Mouse (Mus musculus): ENCODE results near the gene Hist2h2be. TPM values are rescaled to one million over a fixed set of nuclear protein-coding genes. Genes with fewer than 3 reads are reported as not detected.
"Not testable (repeated sequence)": the region's sequence is repeated elsewhere in the genome, so short reads cannot be mapped to it uniquely, and the experiment has no call there.

Hist2h2be gene
- polyA plus RNA-seq, 1 experiment from 2014 or later = 7.2 TPM

DNA sequence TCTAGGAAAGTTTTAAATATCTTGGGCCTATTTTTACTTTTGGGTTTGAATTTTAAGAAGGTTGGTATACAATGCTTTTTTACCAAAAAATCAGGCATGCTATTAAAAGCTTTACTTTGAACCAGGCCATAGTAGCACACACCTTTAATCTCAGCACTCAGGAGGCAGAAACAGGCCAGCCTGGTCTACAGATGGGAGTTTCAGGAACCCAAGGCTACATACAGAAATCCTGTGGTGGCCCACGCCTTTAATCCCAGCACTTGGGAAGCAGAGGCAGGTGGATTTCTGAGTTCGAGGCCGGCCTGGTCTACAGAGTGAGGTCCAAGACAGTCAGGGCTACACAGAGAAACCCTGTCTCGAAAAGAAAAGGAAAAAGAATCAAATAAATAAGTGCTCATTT is 46.6 kb downstream of the Hist2h2be start:
- Histone ChIP-seq H3K27me3 (ENCODE audit: control insufficient read depth, insufficient read depth, low read length) (no peaks in the 10 kb centered on the region), H3K27ac (replicated peaks; ENCODE audit: low read depth, low read length) (peak overlapping the region; percentile 96; the same call in 1 of the 2 replicates), H3K4me1 (ENCODE audit: control insufficient read depth, insufficient read depth, low read length) (peaks cover 11% of the 10 kb centered on the region), H3K9ac (ENCODE audit: low read length) (no peak overlapping the region), H3K9me3 (ENCODE audit: control insufficient read depth, low read length) (no peaks in the 10 kb centered on the region), H3K36me3 (ENCODE audit: control insufficient read depth, insufficient read depth, low read length) (no peaks in the 10 kb centered on the region), H3K4me2 (ENCODE audit: low read depth, severe bottlenecking) (no peak overlapping the region), H3K4me3 (ENCODE audit: low read depth, low read length) (no peak overlapping the region)
- no peak for ATAC-seq (ENCODE audit: insufficient number of reproducible peaks, low FRiP score, low TSS enrichment, low read depth)
- no peak for DNase-seq (ENCODE audit: low spot score)
- 80% methylated on average over 4 of the region's 4 CpGs for WGBS

DNA sequence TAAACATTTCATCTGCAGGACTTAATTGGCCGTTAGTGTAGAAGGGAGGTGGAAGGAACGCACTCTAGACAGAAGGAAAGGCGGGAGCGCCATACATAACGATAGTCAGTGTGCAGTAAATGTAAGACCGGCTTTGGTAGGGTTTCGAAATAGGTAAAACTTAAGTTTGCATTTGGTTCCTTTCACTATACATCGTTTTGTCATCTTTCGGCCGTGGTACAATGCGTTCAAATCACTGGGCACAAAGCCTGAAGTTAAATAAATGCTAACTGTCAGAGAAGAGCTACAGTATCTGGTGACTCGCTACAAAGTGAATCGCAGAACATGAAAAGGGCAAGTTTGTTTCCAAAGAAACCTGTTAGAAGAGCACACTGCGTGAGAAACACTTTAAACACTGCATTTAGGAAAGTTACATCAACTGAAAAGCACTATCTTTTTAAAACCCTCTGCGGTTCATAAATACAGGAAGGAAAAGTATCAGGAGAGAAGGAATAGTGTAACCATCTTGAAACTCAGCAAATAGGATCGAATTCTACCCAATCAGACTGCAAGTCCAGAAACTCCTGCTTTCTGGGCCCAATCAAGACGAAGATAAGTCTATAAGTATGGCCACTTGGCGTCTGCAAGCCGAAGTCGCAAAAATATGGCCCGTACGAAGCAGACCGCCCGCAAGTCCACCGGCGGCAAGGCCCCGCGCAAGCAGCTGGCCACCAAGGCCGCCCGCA is 47.3 kb downstream of the Hist2h2be start, which contains the start of gene Hist2h3b:
TSS of gene Hist2h3b (plus strand) at position 604 of the 725 bp plus-strand sequence.
- H3K9me3 ChIP-seq (ENCODE audit: control insufficient read depth, low read length) = no peaks in the 10 kb centered on the region
- no peaks in the 10 kb centered on the region for H3K27me3 ChIP-seq (ENCODE audit: control insufficient read depth, insufficient read depth, low read length)
- ATAC-seq (ENCODE audit: insufficient number of reproducible peaks, low FRiP score, low TSS enrichment, low read depth) = peak; percentile 71
- H3K4me2 ChIP-seq (ENCODE audit: low read depth, severe bottlenecking) = peak within 1 kb of the TSS; percentile 63
- peak within 1 kb of the TSS; percentile 57 for H3K4me3 ChIP-seq (ENCODE audit: low read depth, low read length)
- H3K27ac ChIP-seq (replicated peaks; ENCODE audit: low read depth, low read length) = peak within 1 kb of the TSS; percentile 96
- no peaks in the 10 kb centered on the region for H3K36me3 ChIP-seq (ENCODE audit: control insufficient read depth, insufficient read depth, low read length)
- peak within 1 kb of the TSS; percentile 81 for H3K9ac ChIP-seq (ENCODE audit: low read length)
- DNase-seq (ENCODE audit: low spot score) = peak; percentile 83
- WGBS = 27% methylated on average over 28 of the region's 30 CpGs
- H3K4me1 ChIP-seq (ENCODE audit: control insufficient read depth, insufficient read depth, low read length) = peaks cover 11% of the 10 kb centered on the region

DNA sequence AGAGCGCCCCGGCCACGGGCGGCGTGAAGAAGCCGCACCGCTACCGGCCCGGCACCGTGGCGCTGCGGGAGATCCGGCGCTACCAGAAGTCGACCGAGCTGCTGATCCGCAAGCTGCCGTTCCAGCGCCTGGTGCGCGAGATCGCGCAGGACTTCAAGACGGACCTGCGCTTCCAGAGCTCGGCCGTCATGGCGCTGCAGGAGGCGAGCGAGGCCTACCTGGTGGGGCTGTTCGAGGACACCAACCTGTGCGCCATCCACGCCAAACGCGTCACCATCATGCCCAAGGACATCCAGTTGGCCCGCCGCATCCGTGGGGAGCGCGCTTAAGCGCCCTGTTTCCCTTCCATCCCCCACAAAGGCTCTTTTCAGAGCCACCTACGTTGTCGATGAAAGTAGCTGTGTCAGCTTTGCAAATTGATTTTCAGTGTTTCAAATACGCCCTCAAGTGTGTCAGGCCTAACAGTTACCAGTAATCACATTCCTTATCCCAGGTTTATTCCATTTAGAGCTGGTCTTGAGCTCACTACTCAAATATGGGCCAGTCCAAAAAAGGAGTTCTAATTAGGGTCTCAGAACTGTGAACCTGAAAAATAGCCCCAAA is 48.0 kb downstream of the Hist2h2be start:
- H3K27me3 ChIP-seq (ENCODE audit: control insufficient read depth, insufficient read depth, low read length); H3K9me3 ChIP-seq (ENCODE audit: control insufficient read depth, low read length); H3K36me3 ChIP-seq (ENCODE audit: control insufficient read depth, insufficient read depth, low read length): not testable (repeated sequence)
- DNase-seq (ENCODE audit: low spot score) (peak; percentile 66), ATAC-seq (ENCODE audit: insufficient number of reproducible peaks, low FRiP score, low TSS enrichment, low read depth) (peak; percentile 45)
- WGBS = 2% methylated on average over 9 of the region's 44 CpGs
- Histone ChIP-seq H3K4me1 (ENCODE audit: control insufficient read depth, insufficient read depth, low read length) (peaks cover 11% of the 10 kb centered on the region), H3K27ac (replicated peaks; ENCODE audit: low read depth, low read length) (peak overlapping the region; percentile 96), H3K4me3 (ENCODE audit: low read depth, low read length) (peak overlapping the region; percentile 57), H3K9ac (ENCODE audit: low read length) (peak overlapping the region; percentile 81), H3K4me2 (ENCODE audit: low read depth, severe bottlenecking) (peak overlapping the region; percentile 63)

DNA sequence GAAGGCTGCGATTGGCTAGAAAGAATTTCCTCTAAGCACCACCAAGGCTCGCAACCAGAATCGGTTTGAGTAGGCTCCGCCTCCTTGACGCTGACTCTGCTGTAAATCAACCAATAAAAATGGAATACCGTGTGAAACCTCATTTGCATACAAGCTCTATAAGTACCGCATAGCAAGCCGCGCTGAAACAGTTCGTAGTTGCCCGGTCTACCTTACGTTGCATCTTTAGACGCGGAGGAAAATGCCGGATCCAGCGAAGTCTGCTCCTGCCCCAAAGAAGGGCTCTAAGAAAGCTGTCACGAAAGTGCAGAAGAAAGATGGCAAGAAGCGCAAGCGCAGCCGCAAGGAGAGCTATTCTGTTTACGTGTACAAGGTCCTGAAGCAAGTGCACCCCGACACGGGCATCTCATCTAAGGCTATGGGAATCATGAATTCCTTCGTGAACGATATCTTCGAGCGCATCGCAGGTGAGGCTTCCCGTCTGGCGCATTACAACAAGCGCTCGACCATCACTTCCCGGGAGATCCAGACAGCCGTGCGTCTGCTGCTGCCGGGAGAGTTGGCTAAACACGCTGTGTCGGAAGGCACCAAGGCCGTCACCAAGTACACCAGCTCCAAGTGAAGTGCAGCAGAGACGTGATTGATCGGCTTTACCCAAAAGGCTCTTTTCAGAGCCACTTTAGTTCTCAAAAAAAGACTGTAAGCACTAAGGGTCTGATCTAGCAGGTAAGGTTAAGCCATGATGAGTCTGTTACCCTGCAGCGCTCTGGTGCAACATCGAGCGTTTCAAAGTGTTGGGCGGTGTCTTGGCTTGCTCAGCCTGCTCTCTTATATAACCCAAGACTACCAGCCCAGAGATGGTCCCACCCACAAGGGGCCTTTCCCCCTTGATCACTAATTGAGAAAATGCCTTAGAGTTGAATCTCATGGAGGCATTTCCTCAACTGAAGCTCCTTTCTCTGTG is 48.9 kb downstream of the Hist2h2be start, which contains the start of gene Hist2h2bb:
TSS of gene Hist2h2bb (plus strand) at position 242 of the 964 bp plus-strand sequence.
- peak within 1 kb of the TSS; percentile 71 for H3K4me2 ChIP-seq (ENCODE audit: low read depth, severe bottlenecking)
- peaks cover 6% of the 10 kb centered on the region for H3K4me1 ChIP-seq (ENCODE audit: control insufficient read depth, insufficient read depth, low read length)
- DNase-seq (ENCODE audit: low spot score) (peak; percentile 95), ATAC-seq (ENCODE audit: insufficient number of reproducible peaks, low FRiP score, low TSS enrichment, low read depth) (peak; percentile 96)
- peak within 1 kb of the TSS; percentile 81 for H3K9ac ChIP-seq (ENCODE audit: low read length)
- no peaks in the 10 kb centered on the region for H3K9me3 ChIP-seq (ENCODE audit: control insufficient read depth, low read length)
- H3K4me3 ChIP-seq (ENCODE audit: low read depth, low read length) = peak within 1 kb of the TSS; percentile 57
- under 1% methylated on average over 45 of the region's 45 CpGs for WGBS
- peak within 1 kb of the TSS; percentile 96 for H3K27ac ChIP-seq (replicated peaks; ENCODE audit: low read depth, low read length)
- H3K36me3 ChIP-seq (ENCODE audit: control insufficient read depth, insufficient read depth, low read length) = no peaks in the 10 kb centered on the region
- H3K27me3 ChIP-seq (ENCODE audit: control insufficient read depth, insufficient read depth, low read length) = no peaks in the 10 kb centered on the region

Small RNAs within 50 kb of the gene (microRNA-seq; reads per million reads assigned to microRNA genes)
- gene Gm44492 = not detected
- gene Gm47311 = not detected
- gene Gm47313 = not detected

Other genes with a start within 250 kb of the Hist2h2be start
- gene Plekho1, start 225.1 kb upstream of the Hist2h2be start, polyA plus RNA-seq (2014; fragmentation: Nextera tagmentation; extraction: Ambion mirVana) = 78.3 and 82.7 TPM in 2 replicates
- 19.5 and 22.7 TPM in 2 replicates for gene Vps45, start 162.7 kb upstream of the Hist2h2be start, polyA plus RNA-seq (2014; fragmentation: Nextera tagmentation; extraction: Ambion mirVana)
- gene Otud7b, start 116.6 kb upstream of the Hist2h2be start, polyA plus RNA-seq (2014; fragmentation: Nextera tagmentation; extraction: Ambion mirVana) = 9.7 and 14.2 TPM in 2 replicates
- gene Mtmr11, start 59.1 kb upstream of the Hist2h2be start, polyA plus RNA-seq (2014; fragmentation: Nextera tagmentation; extraction: Ambion mirVana) = 22.7 and 24.9 TPM in 2 replicates
- gene Sf3b4, start 48.8 kb upstream of the Hist2h2be start, polyA plus RNA-seq (2014; fragmentation: Nextera tagmentation; extraction: Ambion mirVana) = 259 and 264 TPM in 2 replicates
- gene Sv2a, start 40.0 kb upstream of the Hist2h2be start, polyA plus RNA-seq (2014; fragmentation: Nextera tagmentation; extraction: Ambion mirVana) = 2.7 and 3.9 TPM in 2 replicates
- gene Bola1, start 1.4 kb upstream of the Hist2h2be start, polyA plus RNA-seq (2014; fragmentation: Nextera tagmentation; extraction: Ambion mirVana) = 68.2 and 68.9 TPM in 2 replicates
- gene Hist2h2ab, start 1.3 kb upstream of the Hist2h2be start, polyA plus RNA-seq (2014; fragmentation: Nextera tagmentation; extraction: Ambion mirVana) = 1.6 TPM in 1 of 2 replicates, not detected in the other
- gene Hist2h2ac, start 239 bp upstream of the Hist2h2be start, polyA plus RNA-seq (2014; fragmentation: Nextera tagmentation; extraction: Ambion mirVana) = 12.6 and 13.5 TPM in 2 replicates
- gene Hist2h3c2, start 18.0 kb downstream of the Hist2h2be start, polyA plus RNA-seq (2014; fragmentation: Nextera tagmentation; extraction: Ambion mirVana) = 9.2 and 10.6 TPM in 2 replicates
- gene Hist2h2aa2, start 19.2 kb downstream of the Hist2h2be start, polyA plus RNA-seq (2014; fragmentation: Nextera tagmentation; extraction: Ambion mirVana) = 28.8 and 40.7 TPM in 2 replicates
- gene Hist2h2aa1, start 24.4 kb downstream of the Hist2h2be start, polyA plus RNA-seq (2014; fragmentation: Nextera tagmentation; extraction: Ambion mirVana) = 14.6 and 15.5 TPM in 2 replicates
- gene Hist2h3c1, start 25.6 kb downstream of the Hist2h2be start, polyA plus RNA-seq (2014; fragmentation: Nextera tagmentation; extraction: Ambion mirVana) = 0.28 TPM in 1 of 2 replicates, not detected in the other
- 5.4 and 5.7 TPM in 2 replicates for gene Hist2h4, start 42.2 kb downstream of the Hist2h2be start, polyA plus RNA-seq (2014; fragmentation: Nextera tagmentation; extraction: Ambion mirVana)
- 73.6 and 75.8 TPM in 2 replicates for gene Hist2h3b, start 47.5 kb downstream of the Hist2h2be start, polyA plus RNA-seq (2014; fragmentation: Nextera tagmentation; extraction: Ambion mirVana)
- 22.3 and 24.0 TPM in 2 replicates for gene Hist2h2bb, start 48.6 kb downstream of the Hist2h2be start, polyA plus RNA-seq (2014; fragmentation: Nextera tagmentation; extraction: Ambion mirVana)
- gene Fcgr1, start 72.8 kb downstream of the Hist2h2be start, polyA plus RNA-seq (2014; fragmentation: Nextera tagmentation; extraction: Ambion mirVana) = 0.67 and 0.88 TPM in 2 replicates
- not detected in 2 replicates for gene BC107364, start 231.2 kb downstream of the Hist2h2be start, polyA plus RNA-seq (2014; fragmentation: Nextera tagmentation; extraction: Ambion mirVana)

Data from limb, embryonic 11.5 days (tissue).